Mouse (Mus musculus) MEL (cell line): ENCODE data around the gene Dio2.

Experiments used
- CTCF ChIP-seq, 3 experiments: IDR thresholded peaks in 2 of 3; conservative IDR thresholded peaks in 1 of 3; 2 replicates each; pipeline ENCODE4 v1.5.1; 2011 to 2012; ENCODE audit warnings: low read length in 3 of 3, low read depth in 2 of 3, mild to moderate bottlenecking in 2 of 3, improper control_type of control experiment in 1 of 3, inconsistent platforms in 1 of 3, mixed read lengths in 1 of 3, moderate library complexity in 1 of 3; ENCODE audit not compliant: control insufficient read depth in 1 of 3, insufficient read depth in 1 of 3, poor library complexity in 1 of 3, severe bottlenecking in 1 of 3
- EP300 ChIP-seq, 2 experiments: IDR thresholded peaks; 2 replicates each; pipeline ENCODE4 v1.6.1; 2011; ENCODE audit warnings: improper control_type of control experiment in 2 of 2, low read length in 2 of 2, low read depth in 1 of 2, mild to moderate bottlenecking in 1 of 2
- ETS1 ChIP-seq: IDR thresholded peaks from 2 replicates; pipeline ENCODE4 v1.6.1; 2012; ENCODE audit warnings: low read depth, mild to moderate bottlenecking, inconsistent platforms, low read length, improper control_type of control experiment, moderate library complexity
- GATA1 ChIP-seq: IDR thresholded peaks from 2 replicates; pipeline ENCODE4 v1.6.1; 2011; ENCODE audit warnings: low read depth, low read length, improper control_type of control experiment
- MAZ ChIP-seq: IDR thresholded peaks from 2 replicates; pipeline ENCODE4 v1.6.1; 2012; ENCODE audit warnings: low read depth, mild to moderate bottlenecking, inconsistent platforms, low read length, improper control_type of control experiment
- MEF2A ChIP-seq: IDR thresholded peaks from 2 replicates; pipeline ENCODE4 v1.6.1; 2014; ENCODE audit warnings: low read depth, mild to moderate bottlenecking, inconsistent platforms, low read length, improper control_type of control experiment; ENCODE audit not compliant: poor library complexity, insufficient replicate concordance, severe bottlenecking; ENCODE audit errors: extremely low read depth
- NRF1 ChIP-seq: IDR thresholded peaks from 2 replicates; pipeline ENCODE4 v1.6.1; 2014; ENCODE audit warnings: low read depth, mild to moderate bottlenecking, inconsistent platforms, low read length, improper control_type of control experiment, moderate library complexity; ENCODE audit not compliant: poor library complexity, insufficient read depth, severe bottlenecking

GRCm38 (mm10) chr12:90729648-90730047 lies 8.6 kb downstream of the Dio2 start:
- TF ChIP-seq CTCF (IDR thresholded peaks at IDR 0.05 in 2 of 3, conservative IDR thresholded peaks at IDR 0.05 in 1 of 3; ENCODE audit: control insufficient read depth in 1 of 3, insufficient read depth in 1 of 3, low read depth in 2 of 3, low read length in 3 of 3, poor library complexity in 1 of 3, severe bottlenecking in 1 of 3) (peak; percentile 65 to 84 (median 67)), GATA1 (no peak), NRF1 (no peak), ETS1 (no peak), MEF2A (no peak), MAZ (no peak), EP300 (IDR thresholded peaks at IDR 0.05; ENCODE audit: low read depth in 1 of 2, low read length in 2 of 2) (no peak)
